In genomic region chr15:84365675-84366381, GRCm38 (mm10) we compare ENCODE assay signal across 11 mouse cellular contexts. TPM values are rescaled to one million over a fixed set of nuclear protein-coding genes. Genes with fewer than 3 reads are reported as not detected.
DNase-seq lines count a peak whose midpoint lies in the region; ATAC-seq and TF ChIP-seq lines count a peak whose summit lies in the region.
"Had no signal": no experiment of that assay in that cellular context is flagged by ENCODE, and none has a peak within 500 bp of the region (broad histone marks: within the 10 kb centered on the region; RNA-seq: fewer than 3 reads in every experiment).

No protein-coding gene starts in this region.

- WGBS in intestine, embryonic 16.5 days: 55% methylated on average over 17 of the region's 17 CpGs
- 66% methylated on average over 17 of the region's 17 CpGs for WGBS in intestine, postnatal 0 days
- WGBS in neural tube, embryonic 12.5 days: 70% methylated on average over 17 of the region's 17 CpGs
- 63% methylated on average over 17 of the region's 17 CpGs for WGBS in embryonic facial prominence, embryonic 12.5 days

- TF ChIP-seq CTCF in intestine, postnatal 0 days (IDR thresholded peaks at IDR 0.05; ENCODE audit: low read depth): no peak

- ATAC-seq in intestine, embryonic 16.5 days: peak; percentile 18; the same call in 1 of the 2 replicates
- no peak for ATAC-seq in intestine, postnatal 0 days
- no peak for ATAC-seq in neural tube, embryonic 12.5 days (ENCODE audit: low FRiP score, low read depth)
- peak; percentile 47; the same call in 1 of the 2 replicates for ATAC-seq in embryonic facial prominence, embryonic 12.5 days (ENCODE audit: insufficient number of reproducible peaks, insufficient read depth, low FRiP score, low TSS enrichment)
- ATAC-seq in erythroid progenitor cell, adult 5-6 weeks (replicated peaks; ENCODE audit: low FRiP score, poor library complexity, severe bottlenecking): no peak

- H3K27ac ChIP-seq in intestine, embryonic 16.5 days (ENCODE audit: low read length): no peak overlapping the region; the same call in none of the 2 replicates
- no peak overlapping the region for H3K27ac ChIP-seq in intestine, postnatal 0 days (ENCODE audit: low read depth, low read length)
- 0 out of 2 replicates have a peak overlapping the region, but pooled peaks have one; percentile 20 for H3K27ac ChIP-seq in neural tube, embryonic 12.5 days
- no peak overlapping the region for H3K27ac ChIP-seq in embryonic facial prominence, embryonic 12.5 days
- H3K27ac ChIP-seq: limb, embryonic 12.5 days had no signal

- H3K9ac ChIP-seq in intestine, embryonic 16.5 days (ENCODE audit: low read depth, low read length): no peak overlapping the region
- no peak overlapping the region for H3K9ac ChIP-seq in intestine, postnatal 0 days (ENCODE audit: low read depth, low read length)
- no peak overlapping the region for H3K9ac ChIP-seq in neural tube, embryonic 12.5 days
- no peak overlapping the region for H3K9ac ChIP-seq in embryonic facial prominence, embryonic 12.5 days
- H3K9ac ChIP-seq: limb, embryonic 12.5 days had no signal

- H3K9me3 ChIP-seq in intestine, embryonic 16.5 days (ENCODE audit: control insufficient read depth, low read length): no peaks in the 10 kb centered on the region
- H3K9me3 ChIP-seq in intestine, postnatal 0 days (ENCODE audit: control insufficient read depth): no peaks in the 10 kb centered on the region
- peaks cover 3% of the 10 kb centered on the region; the same call in 1 of the 2 replicates for H3K9me3 ChIP-seq in neural tube, embryonic 12.5 days
- H3K9me3 ChIP-seq in embryonic facial prominence, embryonic 12.5 days: no peaks in the 10 kb centered on the region
- H3K9me3 ChIP-seq: limb, embryonic 12.5 days had no signal

- no peaks in the 10 kb centered on the region for H3K36me3 ChIP-seq in intestine, embryonic 16.5 days (ENCODE audit: control insufficient read depth, insufficient read depth, low read length)
- no peaks in the 10 kb centered on the region for H3K36me3 ChIP-seq in intestine, postnatal 0 days (ENCODE audit: control insufficient read depth, insufficient read depth)
- no peaks in the 10 kb centered on the region for H3K36me3 ChIP-seq in neural tube, embryonic 12.5 days
- H3K36me3 ChIP-seq in embryonic facial prominence, embryonic 12.5 days: no peaks in the 10 kb centered on the region
- H3K36me3 ChIP-seq: limb, embryonic 12.5 days had no signal

- no peak overlapping the region for H3K4me2 ChIP-seq in intestine, embryonic 16.5 days (ENCODE audit: low read depth, low read length)
- H3K4me2 ChIP-seq in intestine, postnatal 0 days (replicated peaks; ENCODE audit: low read depth): no peak overlapping the region
- H3K4me2 ChIP-seq in neural tube, embryonic 12.5 days (replicated peaks): no peak overlapping the region
- no peak overlapping the region for H3K4me2 ChIP-seq in embryonic facial prominence, embryonic 12.5 days (replicated peaks)
- H3K4me2 ChIP-seq: limb, embryonic 12.5 days had no signal

- H3K4me1 ChIP-seq in intestine, embryonic 16.5 days (ENCODE audit: control insufficient read depth, insufficient read depth, low read length): peaks cover 2% of the 10 kb centered on the region; the same call in 1 of the 2 replicates
- H3K4me1 ChIP-seq in intestine, postnatal 0 days (replicated peaks; ENCODE audit: control insufficient read depth, insufficient read depth, low read length): no peaks in the 10 kb centered on the region
- 0 out of 2 replicates have a peak, but pooled peaks cover 12% of the 10 kb centered on the region for H3K4me1 ChIP-seq in neural tube, embryonic 12.5 days
- peaks cover 1% of the 10 kb centered on the region; the same call in 1 of the 2 replicates for H3K4me1 ChIP-seq in embryonic facial prominence, embryonic 12.5 days
- H3K4me1 ChIP-seq: limb, embryonic 12.5 days had no signal

- H3K4me3 ChIP-seq in intestine, embryonic 16.5 days (ENCODE audit: low read length): no peak overlapping the region
- no peak overlapping the region for H3K4me3 ChIP-seq in intestine, postnatal 0 days (ENCODE audit: low read depth, low read length)
- H3K4me3 ChIP-seq in neural tube, embryonic 12.5 days: no peak overlapping the region
- no peak overlapping the region for H3K4me3 ChIP-seq in embryonic facial prominence, embryonic 12.5 days
- H3K4me3 ChIP-seq: limb, embryonic 12.5 days had no signal

- no peaks in the 10 kb centered on the region for H3K27me3 ChIP-seq in intestine, embryonic 16.5 days (replicated peaks; ENCODE audit: control insufficient read depth, insufficient read depth, low read length)
- H3K27me3 ChIP-seq in intestine, postnatal 0 days (replicated peaks; ENCODE audit: control insufficient read depth, insufficient read depth, low read length): no peaks in the 10 kb centered on the region
- no peaks in the 10 kb centered on the region for H3K27me3 ChIP-seq in neural tube, embryonic 12.5 days (replicated peaks)
- no peaks in the 10 kb centered on the region for H3K27me3 ChIP-seq in embryonic facial prominence, embryonic 12.5 days
- H3K27me3 ChIP-seq: limb, embryonic 12.5 days had no signal

- DNase-seq in neural tube, embryonic 10.5 days (ENCODE audit: extremely low spot score, low spot score): no peak
- peak; percentile 33 for DNase-seq in retina, postnatal 1 day
- DNase-seq: adrenal gland, adult 8-10 months; gastrocnemius, postnatal 10 days; lung, postnatal 36 days had no signal

RNA-seq across cellular contexts. Expression of gene Parvg, which starts 42.0 kb away (rescaled TPM):
- polyA plus RNA-seq in intestine, embryonic 16.5 days (2015; fragmentation: Nextera tagmentation; extraction: Ambion mirVana): 3.1 and 3.2 TPM in 2 replicates
- polyA plus RNA-seq in intestine, postnatal 0 days (2015; fragmentation: Nextera tagmentation; extraction: Ambion mirVana): 1.1 and 1.2 TPM in 2 replicates
- 1.4 and 1.7 TPM in 2 replicates for polyA plus RNA-seq in neural tube, embryonic 12.5 days (2016; fragmentation: Nextera tagmentation; extraction: Ambion mirVana)
- 1.1 and 1.2 TPM in 2 replicates for polyA plus RNA-seq in embryonic facial prominence, embryonic 12.5 days (2016; fragmentation: Nextera tagmentation; extraction: Ambion mirVana)
- total RNA-seq in erythroid progenitor cell, adult 5-6 weeks (2015; ENCODE audit: low replicate concordance): 27.4 and 29.3 TPM in 2 replicates
- 22.2 and 31.4 TPM in 2 replicates for total RNA-seq in erythroid progenitor cell, adult 5-6 weeks (2017; ENCODE audit: low replicate concordance)

Comparison
In these comparisons a context has a peak if more than half of its experiments do, and no peak if none do; other contexts are left out.
1. ATAC-seq: peak in intestine, embryonic 16.5 days (single experiment) and embryonic facial prominence, embryonic 12.5 days (single experiment); none in intestine, postnatal 0 days (single experiment), neural tube, embryonic 12.5 days (single experiment) and erythroid progenitor cell, adult 5-6 weeks (single experiment).